Mouse (Mus musculus): ENCODE measurements at regions not wholly inside any gene's neighbourhood (a gene's known extent, or its start where the extent isn't known, plus 50 kb on each side); places are given as distances from the start of the nearest gene placed in this dataset.

DNA sequence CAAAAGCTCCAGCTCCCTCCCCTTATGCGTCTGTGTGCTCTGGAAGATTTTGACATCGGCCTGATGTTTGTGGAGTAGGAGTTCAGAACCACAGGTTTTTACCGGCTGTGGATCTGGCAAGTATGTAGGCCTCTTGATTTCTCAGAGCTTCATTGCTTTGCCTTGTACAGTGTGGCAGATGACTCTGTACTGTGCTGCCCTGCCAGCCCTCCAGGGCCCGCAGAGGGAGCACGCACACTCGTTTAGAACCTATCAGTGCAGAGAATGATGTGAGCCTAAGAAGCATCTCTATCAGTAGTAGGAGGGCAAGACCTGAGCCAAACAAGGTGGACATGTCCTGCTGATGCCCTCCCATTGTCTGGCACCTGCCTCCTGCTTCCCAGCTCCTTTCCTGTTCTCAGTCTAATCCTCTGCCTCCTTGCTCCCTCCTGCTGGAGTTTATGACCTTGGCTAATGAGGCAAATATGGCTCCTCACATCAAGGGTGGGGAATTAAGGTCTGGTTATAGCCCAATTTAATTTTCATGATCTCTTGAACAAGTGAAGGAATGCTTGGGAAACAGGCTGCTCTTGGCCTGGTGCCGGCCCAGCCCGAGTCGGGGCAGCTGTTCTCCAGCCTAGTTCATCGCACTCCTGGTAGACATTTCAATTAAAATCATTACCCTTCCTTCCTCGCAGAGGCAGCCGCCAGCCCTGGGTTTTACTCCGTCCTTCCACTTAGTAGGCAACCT is 344.5 kb downstream of the Tmem38b start:
- no peak for DNase-seq

DNA sequence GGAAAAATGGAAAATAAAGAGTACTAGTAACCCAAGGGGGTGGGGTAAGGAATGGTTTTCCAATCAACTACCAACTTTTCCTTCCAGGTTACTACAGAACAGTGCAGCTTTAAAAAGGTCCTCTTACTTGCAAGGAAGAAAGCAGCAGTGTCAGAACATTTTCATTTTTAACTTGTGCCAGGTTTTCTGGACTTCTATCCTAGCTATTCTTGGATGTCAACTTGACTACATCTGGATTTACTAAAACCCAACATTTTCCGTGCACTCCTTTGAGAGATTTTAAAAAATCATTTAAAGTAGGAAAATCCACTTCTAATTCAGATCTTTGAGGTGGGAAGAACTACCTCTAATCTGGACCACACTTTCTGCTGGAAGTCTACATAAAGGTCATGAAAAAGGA is 358.4 kb downstream of the Tmem38b start:
- no peak for DNase-seq

DNA sequence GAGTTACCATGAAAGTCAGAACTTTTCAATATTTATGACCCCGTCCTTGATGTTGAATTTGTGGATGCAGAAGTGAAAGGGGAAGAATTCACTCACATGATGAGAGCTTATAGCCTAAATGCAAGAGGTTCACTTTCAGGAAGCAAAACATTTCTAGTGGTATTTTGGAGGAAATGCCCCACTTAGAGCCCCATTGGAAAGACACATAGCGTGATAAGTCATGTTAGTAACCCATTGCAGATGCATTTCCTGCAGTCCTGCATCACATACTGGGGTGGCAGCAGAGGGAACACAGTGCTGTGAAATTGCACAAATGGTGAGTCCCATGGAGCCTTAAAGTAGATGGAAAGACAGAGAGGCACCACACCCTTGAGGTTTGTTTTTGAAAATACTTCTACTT is 369.9 kb downstream of the Tmem38b start:
- no peak for DNase-seq

DNA sequence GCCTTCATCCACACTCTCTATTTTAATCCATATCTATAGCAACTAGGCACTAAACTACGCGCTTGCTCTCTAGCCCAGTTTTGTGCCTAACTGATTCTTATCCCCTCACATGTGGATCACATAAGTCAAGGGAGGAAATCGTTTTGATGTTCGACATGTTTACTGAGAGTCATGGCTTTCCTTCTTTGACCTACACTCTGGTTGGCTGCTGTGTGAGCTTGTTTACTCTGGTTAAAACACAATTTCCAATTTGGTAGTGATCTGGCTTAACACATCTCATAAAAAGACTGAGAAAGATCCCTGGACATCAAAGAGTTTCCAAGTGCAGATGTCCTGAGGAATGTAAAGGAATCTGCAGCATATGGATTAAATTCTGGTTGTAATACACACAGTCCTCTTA is 376.6 kb downstream of the Tmem38b start:
- DNase-seq, result no peak

DNA sequence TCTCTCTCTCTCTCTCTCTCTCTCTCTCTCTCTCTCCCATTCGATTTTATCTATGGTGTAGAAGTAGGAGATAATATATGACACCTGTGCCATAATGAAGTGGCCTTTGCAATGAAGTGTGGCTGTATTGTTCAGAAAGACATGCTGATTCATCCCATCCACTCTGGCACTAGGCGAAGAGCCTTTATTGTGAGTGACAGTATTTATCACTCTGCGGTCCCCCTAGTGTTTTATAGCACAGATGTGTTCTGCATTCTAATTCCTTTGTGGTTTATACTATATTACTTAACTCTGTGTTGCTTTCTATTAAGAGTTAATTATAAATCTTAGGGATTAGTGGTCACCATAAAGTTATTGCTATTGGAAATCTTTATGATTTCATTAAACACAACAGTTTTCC is 398.7 kb downstream of the Tmem38b start:
- no peak for DNase-seq

All from adrenal gland, adult 2 months (tissue).